Mouse (Mus musculus) hindbrain, postnatal 0 days (tissue): ENCODE data around the gene Kdm5b. TPM values are rescaled to one million over a fixed set of nuclear protein-coding genes. Genes with fewer than 3 reads are reported as not detected.

Source experiments
- ATAC-seq: fragments of 200-750 bp; cut with Nextera tagmentation; 2 replicates; pipeline ENCODE4 v1.8.0; 2017; ENCODE audit warnings: mild to moderate bottlenecking, moderate TSS enrichment, moderate library complexity
- DNase-seq: peaks from one replicate; pipeline ENCODE4 v3.0.0-alpha.2; 2015; ENCODE audit warnings: low spot score
- H3K27ac ChIP-seq: fragments of 300-500 bp; sonication (generic); 2 replicates; pipeline ENCODE4 v1.5.1; 2014; ENCODE audit warnings: mild to moderate bottlenecking
- H3K27me3 ChIP-seq: fragments of 300-500 bp; sonication (generic); 2 replicates; pipeline ENCODE4 v1.6.1; 2014; ENCODE audit warnings: low read length, mixed read lengths; ENCODE audit not compliant: insufficient read depth
- H3K36me3 ChIP-seq: fragments of 300-500 bp; sonication (generic); 2 replicates; pipeline ENCODE4 v1.6.1; 2014; ENCODE audit warnings: low read length, mixed read lengths; ENCODE audit not compliant: insufficient read depth
- H3K4me1 ChIP-seq: fragments of 300-500 bp; sonication (generic); 2 replicates; pipeline ENCODE4 v1.6.1; 2014; ENCODE audit warnings: antibody characterized with exemption, low read length, mixed read lengths; ENCODE audit not compliant: insufficient read depth
- H3K4me2 ChIP-seq: fragments of 300-500 bp; sonication (generic); 2 replicates; pipeline ENCODE4 v1.6.1; 2014; ENCODE audit warnings: low read depth, mild to moderate bottlenecking, low read length, moderate library complexity, mixed read lengths
- H3K4me3 ChIP-seq: fragments of 300-500 bp; sonication (generic); 2 replicates; pipeline ENCODE4 v1.5.1; 2014; ENCODE audit warnings: low read length
- H3K9ac ChIP-seq: fragments of 300-500 bp; sonication (generic); replicated peaks from 2 replicates; pipeline ENCODE4 v1.6.1; 2014; ENCODE audit warnings: mild to moderate bottlenecking, low read length, moderate library complexity, mixed read lengths
- H3K9me3 ChIP-seq: fragments of 300-500 bp; sonication (generic); 2 replicates; pipeline ENCODE4 v1.6.1; 2016; ENCODE audit warnings: low read length, mixed read lengths
- CTCF ChIP-seq: IDR thresholded peaks from 2 replicates; pipeline ENCODE4 v1.5.1; 2016; ENCODE audit warnings: antibody characterized with exemption, control low read depth, low read depth
- WGBS: fragments of 180-500 bp; shearing (Covaris S2); extraction: QIAGEN DNeasy Blood & Tissue Kit; methylation state at CpG from one replicate; pipeline ENCODE4 v1.1.7; 2014; 5-methylcytosine and 5-hydroxymethylcytosine counted together
- polyA plus RNA-seq: library from polyadenylated mRNA; unstranded; fragments of >200 nt; fragmentation: Nextera tagmentation; extraction: Ambion mirVana; gene quantifications from 2 replicates; pipeline ENCODE4 v1.2.1, GENCODE M21; 2015
- total RNA-seq: library from RNA; depleted of rRNA; stranded (reverse); fragments of >200 nt; gene quantifications from 2 replicates; pipeline ENCODE4 v1.2.3, GENCODE M21; 2014

Kdm5b gene
- total and polyA plus RNA-seq, 2 experiments from 2014 or later, result 42.1 to 59.2 TPM

DNA sequence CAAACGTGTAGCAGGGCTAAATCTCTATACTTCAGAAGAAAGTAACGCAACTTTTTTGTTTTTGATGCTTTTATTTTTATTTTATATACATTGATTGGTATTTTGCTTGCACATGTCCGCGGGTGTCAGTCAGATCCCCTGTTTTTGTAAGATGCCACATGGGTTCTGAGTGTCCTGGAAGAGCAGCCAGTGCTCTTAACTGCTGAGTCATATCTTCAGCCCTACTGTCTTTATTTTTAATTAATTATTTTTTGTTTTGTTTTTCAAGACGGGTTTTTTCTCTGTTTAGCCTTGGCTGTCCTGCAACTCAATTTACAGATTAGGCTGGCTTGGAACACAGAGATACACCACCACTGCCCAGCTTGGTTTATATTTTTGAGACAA lies 14.0 kb downstream of the Kdm5b start:
- no peaks in the 10 kb centered on the region for H3K9me3 ChIP-seq
- DNase-seq (no peak), ATAC-seq (no peak)
- no peaks in the 10 kb centered on the region for H3K36me3 ChIP-seq
- H3K27ac ChIP-seq, result no peak overlapping the region
- H3K9ac ChIP-seq, result no peak overlapping the region
- H3K4me2 ChIP-seq, result no peak overlapping the region
- H3K4me3 ChIP-seq, result no peak overlapping the region
- H3K27me3 ChIP-seq, result no peaks in the 10 kb centered on the region
- TF ChIP-seq CTCF, result no peak
- WGBS, result 73% methylated on average over 5 of the region's 5 CpGs
- no peaks in the 10 kb centered on the region for H3K4me1 ChIP-seq

DNA sequence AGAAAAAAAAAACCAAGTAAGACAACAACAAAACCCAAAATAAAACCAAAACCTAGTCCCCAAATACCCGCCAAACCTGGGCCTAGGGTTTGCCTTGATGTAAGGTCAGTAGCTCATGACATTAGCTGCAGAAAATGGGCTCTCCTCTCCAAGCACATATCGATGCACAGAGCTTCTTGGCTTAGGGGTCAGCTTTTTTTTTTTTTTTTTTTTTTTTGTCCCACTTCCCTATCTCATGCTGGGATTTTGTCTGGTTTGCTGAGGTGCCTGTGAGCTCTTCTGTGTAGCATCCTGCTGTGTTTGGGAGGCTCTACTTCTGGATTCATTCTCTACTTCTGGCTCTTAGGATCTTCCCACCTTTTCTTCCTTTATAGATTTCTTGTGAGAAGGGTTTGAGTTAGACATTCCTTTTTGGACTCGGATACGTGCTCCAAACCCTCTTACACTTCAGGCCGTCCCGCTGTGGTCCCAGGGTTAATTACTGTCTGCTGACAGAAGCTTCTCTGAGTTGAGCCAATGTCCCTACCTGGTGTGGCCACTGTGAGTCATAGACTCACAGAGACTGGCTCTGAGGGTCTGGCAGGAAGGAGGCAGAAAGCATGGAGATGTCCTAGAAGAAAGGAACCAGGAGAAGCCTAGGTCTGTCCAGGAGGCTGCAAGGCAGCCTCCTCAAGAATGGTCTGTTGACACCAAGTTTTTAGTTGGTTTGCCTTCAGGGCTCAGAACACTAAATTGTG lies 17.6 kb downstream of the Kdm5b start:
- DNase-seq, result no peak
- TF ChIP-seq CTCF, result no peak

GRCm38 (mm10) chr1:134580796-134581195 lies 20.8 kb downstream of the Kdm5b start:
- no peaks in the 10 kb centered on the region for H3K4me1 ChIP-seq
- H3K9me3 ChIP-seq, result no peaks in the 10 kb centered on the region
- ATAC-seq (no peak), DNase-seq (no peak)
- no peak overlapping the region for H3K9ac ChIP-seq
- no peak overlapping the region for H3K4me2 ChIP-seq
- no peak for TF ChIP-seq CTCF
- H3K27ac ChIP-seq, result no peak overlapping the region
- no peaks in the 10 kb centered on the region for H3K36me3 ChIP-seq
- no peaks in the 10 kb centered on the region for H3K27me3 ChIP-seq
- no peak overlapping the region for H3K4me3 ChIP-seq
- 93% methylated on average over 2 of the region's 2 CpGs for WGBS

More for the DNA sequence above, 17.6 kb downstream of the Kdm5b start:
- H3K4me3 ChIP-seq, result no peak overlapping the region
- no peaks in the 10 kb centered on the region for H3K4me1 ChIP-seq
- H3K9ac ChIP-seq, result no peak overlapping the region
- no peak overlapping the region for H3K27ac ChIP-seq
- no peaks in the 10 kb centered on the region for H3K9me3 ChIP-seq
- no peaks in the 10 kb centered on the region for H3K27me3 ChIP-seq
- H3K4me2 ChIP-seq, result no peak overlapping the region
- no peaks in the 10 kb centered on the region for H3K36me3 ChIP-seq
- ATAC-seq, result no peak
- WGBS, result 77% methylated on average over 6 of the region's 6 CpGs

DNA sequence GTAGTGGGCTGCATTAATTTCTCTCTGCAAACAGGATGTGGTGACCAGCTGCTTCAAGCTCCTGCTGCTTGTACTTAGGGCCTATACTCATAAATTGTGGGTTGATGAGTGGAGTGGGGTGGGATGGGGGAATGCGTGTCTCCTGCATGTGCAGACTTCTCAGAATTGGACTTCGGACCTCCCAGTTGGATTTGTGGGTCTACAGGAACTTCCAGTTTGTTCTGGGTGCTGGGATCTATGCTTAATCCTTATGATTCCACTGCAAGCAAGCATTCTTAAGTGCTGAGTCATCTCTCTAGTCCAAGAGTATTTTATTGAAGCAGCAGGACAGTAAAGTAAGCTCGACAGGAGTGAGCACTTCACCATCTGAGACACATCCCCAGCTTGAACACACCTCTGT lies 23.6 kb downstream of the Kdm5b start:
- no peak for ATAC-seq
- 77% methylated on average over 3 of the region's 3 CpGs for WGBS

DNA sequence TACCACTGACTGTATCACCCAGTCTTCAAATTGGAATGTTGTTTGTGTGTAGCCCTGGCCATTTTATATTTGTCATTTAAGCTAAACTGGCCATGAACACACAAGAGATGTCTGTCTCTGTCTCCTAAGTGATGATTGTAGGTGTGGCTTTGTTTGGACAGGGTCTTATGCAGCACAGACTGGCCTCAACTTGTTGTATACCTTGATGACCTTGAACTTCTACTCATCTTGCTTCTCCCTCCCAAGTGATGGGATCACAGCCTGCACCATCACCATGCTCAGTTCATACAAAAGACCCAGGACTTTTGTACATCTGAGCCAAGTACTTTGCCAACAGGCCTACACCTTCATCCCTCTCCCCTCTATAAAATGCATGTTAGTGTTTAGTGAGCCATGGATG lies 29.7 kb downstream of the Kdm5b start:
- DNase-seq (no peak), ATAC-seq (no peak)
- no peak overlapping the region for H3K27ac ChIP-seq
- no peak overlapping the region for H3K9ac ChIP-seq
- H3K4me1 ChIP-seq, result no peaks in the 10 kb centered on the region
- H3K36me3 ChIP-seq, result peaks cover 8% of the 10 kb centered on the region; the same call in 1 of the 2 replicates
- H3K4me2 ChIP-seq, result no peak overlapping the region
- H3K4me3 ChIP-seq, result no peak overlapping the region
- no peak for TF ChIP-seq CTCF
- H3K27me3 ChIP-seq, result no peaks in the 10 kb centered on the region
- H3K9me3 ChIP-seq, result no peaks in the 10 kb centered on the region

More for the DNA sequence above, 23.6 kb downstream of the Kdm5b start:
- H3K4me2 ChIP-seq, result no peak overlapping the region
- no peak overlapping the region for H3K27ac ChIP-seq
- no peak overlapping the region for H3K9ac ChIP-seq
- no peaks in the 10 kb centered on the region for H3K4me1 ChIP-seq
- H3K27me3 ChIP-seq, result no peaks in the 10 kb centered on the region
- no peak for TF ChIP-seq CTCF
- no peaks in the 10 kb centered on the region for H3K36me3 ChIP-seq
- H3K9me3 ChIP-seq, result no peaks in the 10 kb centered on the region
- no peak overlapping the region for H3K4me3 ChIP-seq
- DNase-seq, result no peak

- Histone ChIP-seq H3K9me3 (no peaks in the 10 kb centered on the region), H3K9ac (no peak overlapping the region), H3K4me2 (no peak overlapping the region), H3K27ac (no peak overlapping the region), H3K4me3 (no peak overlapping the region), H3K4me1 (no peaks in the 10 kb centered on the region), H3K36me3 (peaks cover 16% of the 10 kb centered on the region; the same call in 1 of the 2 replicates), H3K27me3 (no peaks in the 10 kb centered on the region)
- WGBS, result 95% methylated on average over 2 of the region's 2 CpGs
- TF ChIP-seq CTCF, result 0 out of 2 replicates have a peak, but pooled peaks have one; percentile 22
- DNase-seq (no peak), ATAC-seq (no peak)
Observed at GRCm38 (mm10) chr1:134591773-134592172, 31.8 kb downstream of the Kdm5b start.

- Histone ChIP-seq H3K27ac (no peak overlapping the region), H3K4me2 (no peak overlapping the region), H3K9ac (no peak overlapping the region), H3K4me1 (no peaks in the 10 kb centered on the region), H3K4me3 (no peak overlapping the region), H3K27me3 (no peaks in the 10 kb centered on the region), H3K36me3 (peaks cover 64% of the 10 kb centered on the region), H3K9me3 (no peaks in the 10 kb centered on the region)
- 95% methylated on average over 9 of the region's 9 CpGs for WGBS
- ATAC-seq (no peak), DNase-seq (no peak)
- no peak for TF ChIP-seq CTCF
Observed at GRCm38 (mm10) chr1:134597339-134598054, 37.5 kb downstream of the Kdm5b start.
